Mouse (Mus musculus) thymus, adult 2 months (tissue): ENCODE results near the gene Etaa1. TPM values are rescaled to one million over a fixed set of nuclear protein-coding genes. Genes with fewer than 3 reads are reported as not detected.
"Not testable (repeated sequence)": the region's sequence is repeated elsewhere in the genome, so short reads cannot be mapped to it uniquely, and the experiment has no call there.

ENCODE experiments used
- DNase-seq: peaks from one replicate; pipeline ENCODE4 v3.0.0; 2021
- H3K27ac ChIP-seq: fragments of 200-500 bp; 2 replicates; pipeline ENCODE4 v1.5.1; 2012; ENCODE audit warnings: low read length, control low read depth; ENCODE audit not compliant: control insufficient read depth, insufficient read depth
- H3K27me3 ChIP-seq: fragments of 200-500 bp; 2 replicates; pipeline ENCODE4 v1.6.1; 2012; ENCODE audit warnings: mild to moderate bottlenecking, low read length, moderate library complexity, mixed read lengths; ENCODE audit not compliant: control insufficient read depth, insufficient read depth
- H3K36me3 ChIP-seq: fragments of 200-500 bp; 2 replicates; pipeline ENCODE4 v1.6.1; 2012; ENCODE audit warnings: mild to moderate bottlenecking, low read length, moderate library complexity; ENCODE audit not compliant: control insufficient read depth, insufficient read depth
- H3K4me1 ChIP-seq: fragments of 200-500 bp; replicated peaks from 2 replicates; pipeline ENCODE4 v1.6.1; 2012; ENCODE audit warnings: low read length; ENCODE audit not compliant: control insufficient read depth, insufficient read depth
- H3K4me3 ChIP-seq: fragments of 200-500 bp; 2 replicates; pipeline ENCODE4 v1.5.1; 2012; ENCODE audit warnings: mild to moderate bottlenecking, low read length, control low read depth, moderate library complexity; ENCODE audit not compliant: control insufficient read depth, insufficient read depth
- CTCF ChIP-seq: fragments of 200-500 bp; IDR thresholded peaks from 2 replicates; pipeline ENCODE4 v1.5.1; 2012; ENCODE audit warnings: mild to moderate bottlenecking, control low read depth, low read length, moderate library complexity, borderline replicate concordance; ENCODE audit not compliant: control insufficient read depth, poor library complexity, insufficient read depth; ENCODE audit errors: extremely low read depth
- POLR2A ChIP-seq: fragments of 200-500 bp; IDR thresholded peaks from 2 replicates; pipeline ENCODE4 v1.6.1; 2012; ENCODE audit warnings: mild to moderate bottlenecking, low read length, control low read depth, moderate library complexity; ENCODE audit not compliant: control insufficient read depth, poor library complexity, insufficient read depth; ENCODE audit errors: extremely low read depth
- WGBS: fragments of 180-500 bp; shearing (Covaris S2); methylation state at CpG from one replicate; pipeline ENCODE4 v1.1.7; 2018; 5-methylcytosine and 5-hydroxymethylcytosine counted together
- polyA plus RNA-seq: library from polyadenylated mRNA; depleted of rRNA; stranded (reverse); fragments of >200 nt; gene quantifications from 2 replicates; pipeline ENCODE4 v1.2.3, GENCODE M21; 2012

Gene Etaa1
- polyA plus RNA-seq, 1 experiment, result 3.0 TPM

DNA sequence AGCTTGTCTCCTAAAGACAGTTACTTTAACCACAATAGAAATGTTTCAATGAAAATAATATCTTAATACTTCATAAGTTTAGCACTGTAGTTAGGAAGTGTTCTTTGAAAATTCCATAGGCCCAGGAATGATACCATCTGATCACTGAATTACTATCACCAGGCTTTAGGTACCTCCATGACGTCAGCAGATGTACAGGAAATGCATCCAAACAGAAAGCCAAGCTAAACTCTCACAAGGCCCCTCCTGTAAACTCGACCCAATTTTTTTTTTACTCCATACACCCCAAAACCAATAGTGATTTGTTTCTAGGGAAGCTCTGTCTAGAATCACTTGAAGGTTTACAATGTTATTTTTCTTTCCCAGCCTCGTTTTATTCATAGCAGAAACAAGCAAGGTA, 884 bp downstream of the Etaa1 start:
- no peak for DNase-seq
- peak overlapping the region; percentile 84 for H3K27ac ChIP-seq
- H3K4me3 ChIP-seq, result no peak overlapping the region
- TF ChIP-seq CTCF (no peak), POLR2A (no peak)
- H3K27me3 ChIP-seq, result no peaks in the 10 kb centered on the region
- H3K4me1 ChIP-seq, result no peaks in the 10 kb centered on the region
- 1% methylated on average over 3 of the region's 3 CpGs for WGBS
- H3K36me3 ChIP-seq, result peaks cover 1% of the 10 kb centered on the region

DNA sequence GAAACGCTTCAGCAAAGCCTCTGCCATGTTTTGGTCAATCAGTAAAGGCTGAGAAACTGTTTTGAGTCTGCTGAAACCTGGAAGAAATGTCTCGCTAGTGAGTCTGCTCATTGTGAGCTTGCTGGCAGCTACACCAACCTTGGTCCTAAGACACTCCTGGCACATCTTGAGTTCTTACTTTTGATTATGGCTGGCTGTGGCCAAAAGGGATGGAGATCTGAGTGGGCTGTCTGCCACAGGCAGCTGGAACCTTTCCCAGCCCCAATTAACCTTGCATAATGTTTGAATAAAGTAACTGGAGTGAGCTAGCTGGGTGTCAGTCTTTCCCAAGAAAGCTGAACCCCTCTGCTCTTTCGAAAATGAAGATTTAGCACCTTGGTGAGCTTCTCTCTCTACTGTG, 2.3 kb downstream of the Etaa1 start:
- Histone ChIP-seq H3K36me3 (peaks cover 15% of the 10 kb centered on the region), H3K27me3 (no peaks in the 10 kb centered on the region), H3K4me3 (no peak overlapping the region), H3K4me1 (no peaks in the 10 kb centered on the region), H3K27ac (no peak overlapping the region)
- 93% methylated on average over 3 of the region's 3 CpGs for WGBS
- no peak for DNase-seq
- no peak for TF ChIP-seq POLR2A
- no peak for TF ChIP-seq CTCF

DNA sequence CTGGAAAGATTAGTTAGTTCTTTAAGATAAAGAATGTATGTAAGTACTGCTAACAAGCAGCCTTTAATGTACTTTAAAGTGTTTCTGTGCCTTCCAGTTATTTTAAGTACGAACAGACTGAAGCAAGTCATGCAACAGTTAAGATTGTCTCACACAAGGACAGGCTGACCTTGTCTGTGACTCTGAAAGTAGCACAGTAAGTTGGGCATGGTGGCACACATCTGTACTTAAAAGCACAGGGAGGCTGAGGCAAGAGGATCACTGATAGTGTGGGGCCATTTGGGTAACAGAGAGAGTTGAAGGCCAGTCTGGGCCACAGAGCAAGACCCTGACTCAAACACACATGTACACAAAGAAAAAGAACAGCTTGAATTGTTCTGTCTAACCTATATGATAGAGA, 14.5 kb downstream of the Etaa1 start:
- H3K4me3 ChIP-seq, result no peak overlapping the region
- no peak overlapping the region for H3K27ac ChIP-seq
- peaks cover 10% of the 10 kb centered on the region; the same call in 1 of the 2 replicates for H3K36me3 ChIP-seq
- no peaks in the 10 kb centered on the region for H3K4me1 ChIP-seq
- H3K27me3 ChIP-seq, result no peaks in the 10 kb centered on the region
- TF ChIP-seq POLR2A (no peak), CTCF (no peak)
- 95% methylated on average over 1 of the region's 1 CpGs for WGBS
- no peak for DNase-seq

DNA sequence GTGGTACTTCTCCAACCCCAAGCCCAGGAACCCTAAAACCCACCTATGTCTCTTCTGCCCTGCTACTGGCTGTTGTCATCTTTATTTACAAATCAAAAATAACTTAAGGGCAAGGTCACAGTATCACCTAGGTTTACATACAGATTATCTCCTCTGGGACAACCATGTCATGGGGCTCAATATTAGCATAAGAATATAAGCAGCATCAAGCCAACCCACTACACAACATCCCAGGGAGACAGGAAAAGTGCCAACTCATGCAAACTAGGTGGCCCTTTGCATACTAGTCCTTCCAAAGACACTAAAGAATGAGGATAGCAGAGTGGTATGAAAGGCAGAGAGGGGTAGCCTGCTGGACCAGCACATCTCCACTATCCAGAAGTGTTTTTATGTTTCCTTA, 15.7 kb downstream of the Etaa1 start:
- Histone ChIP-seq H3K4me3 (no peak overlapping the region), H3K4me1 (no peaks in the 10 kb centered on the region), H3K36me3 (peaks cover 10% of the 10 kb centered on the region; the same call in 1 of the 2 replicates), H3K27me3 (no peaks in the 10 kb centered on the region), H3K27ac (no peak overlapping the region)
- TF ChIP-seq POLR2A (no peak), CTCF (no peak)
- no peak for DNase-seq

DNA sequence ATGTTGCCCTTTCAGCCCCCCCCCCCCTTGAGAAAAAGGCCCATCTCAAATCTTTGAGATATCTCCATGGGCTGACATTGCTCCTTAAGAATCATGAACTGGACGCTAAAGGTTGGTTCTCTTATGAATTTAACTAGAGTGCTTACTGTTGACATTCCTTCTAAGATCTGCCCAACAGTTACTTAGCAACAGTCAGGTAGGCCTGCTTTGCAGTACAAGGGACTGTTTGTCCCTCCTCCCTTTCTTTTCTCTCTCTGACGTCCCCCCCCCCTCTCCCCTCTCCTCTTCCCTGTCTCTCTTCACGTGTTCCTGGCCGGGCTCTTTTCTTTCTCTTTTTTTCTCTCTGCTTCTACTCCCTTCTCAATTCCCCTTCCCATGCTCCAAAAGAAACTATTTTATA, 35.8 kb downstream of the Etaa1 start:
- no peak for DNase-seq
- 94% methylated on average over 4 of the region's 4 CpGs for WGBS
- Histone ChIP-seq H3K4me1 (no peaks in the 10 kb centered on the region), H3K4me3 (no peak overlapping the region), H3K27me3 (no peaks in the 10 kb centered on the region), H3K27ac (no peak overlapping the region), H3K36me3 (no peaks in the 10 kb centered on the region)
- TF ChIP-seq POLR2A (no peak), CTCF (no peak)

DNA sequence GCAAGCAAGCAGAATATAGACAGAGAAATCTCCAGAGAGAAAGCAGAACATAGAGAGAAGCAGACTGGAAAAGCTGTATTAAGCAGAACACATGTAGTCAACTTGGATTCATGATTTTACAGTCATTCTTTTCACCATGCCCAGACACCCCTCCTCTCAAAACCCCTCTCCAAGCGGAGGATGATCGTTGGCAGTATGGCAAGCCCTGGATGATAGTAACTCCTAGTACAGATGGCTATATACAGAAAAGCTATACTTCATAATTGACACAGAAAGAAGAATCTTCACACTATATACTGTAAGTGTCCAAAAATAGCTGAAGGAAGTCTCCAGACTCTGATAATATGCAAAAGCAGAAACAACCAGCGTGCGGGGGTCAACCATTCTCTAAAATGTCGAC, 36.6 kb downstream of the Etaa1 start:
- H3K4me3 ChIP-seq, result no peak overlapping the region
- whole genome bisulfite sequencing, result 85% methylated on average over 5 of the region's 5 CpGs
- H3K27me3 ChIP-seq, result no peaks in the 10 kb centered on the region
- no peak for TF ChIP-seq POLR2A
- no peak for TF ChIP-seq CTCF
- no peaks in the 10 kb centered on the region for H3K36me3 ChIP-seq
- H3K27ac ChIP-seq, result no peak overlapping the region
- H3K4me1 ChIP-seq, result no peaks in the 10 kb centered on the region
- no peak for DNase-seq

DNA sequence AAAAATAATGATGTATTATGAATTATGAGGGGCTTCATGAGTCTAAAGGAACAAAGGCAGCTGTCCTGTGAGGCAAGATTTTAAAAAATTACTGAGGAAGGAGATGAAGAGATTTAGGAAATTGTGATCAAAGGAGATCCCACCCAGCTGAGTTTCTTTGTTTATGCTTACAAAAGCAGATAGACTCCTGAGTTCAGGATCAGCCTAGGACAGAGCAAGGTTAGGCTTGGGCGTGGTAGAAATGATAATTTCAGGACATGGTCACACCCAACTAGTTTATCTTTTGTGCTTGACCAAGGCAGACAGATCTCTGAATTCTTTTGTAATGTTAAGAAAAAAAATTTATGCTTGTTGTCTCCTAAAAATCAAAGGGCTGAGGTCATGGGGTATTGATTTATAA, 37.2 kb downstream of the Etaa1 start:
- no peak for TF ChIP-seq POLR2A
- no peak for TF ChIP-seq CTCF
- DNase-seq, result no peak
- Histone ChIP-seq H3K36me3 (no peaks in the 10 kb centered on the region), H3K27ac (no peak overlapping the region), H3K27me3 (no peaks in the 10 kb centered on the region), H3K4me3 (no peak overlapping the region), H3K4me1 (no peaks in the 10 kb centered on the region)
- 87% methylated on average over 1 of the region's 1 CpGs for WGBS

DNA sequence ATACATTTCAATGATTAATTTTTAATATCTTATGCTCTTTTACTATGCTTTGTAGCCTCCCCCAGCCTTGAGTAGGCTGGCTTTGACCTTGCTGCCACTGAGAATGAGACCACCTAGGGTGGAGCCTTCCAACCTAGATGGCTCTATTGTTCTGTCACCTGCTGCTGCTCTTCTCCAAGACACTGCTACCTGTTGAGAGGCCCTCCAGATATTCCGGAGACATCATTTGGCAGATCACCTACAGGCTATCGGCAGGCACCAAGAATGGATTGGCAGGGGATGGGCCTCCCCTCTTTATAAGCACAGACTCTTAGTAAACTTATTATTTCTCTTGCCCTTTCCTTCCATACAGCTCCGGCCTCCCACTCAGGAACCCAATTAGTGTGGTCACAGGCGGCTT, 52.7 kb downstream of the Etaa1 start:
- not testable (repeated sequence) for H3K36me3 ChIP-seq, H3K27ac ChIP-seq, H3K4me3 ChIP-seq, H3K27me3 ChIP-seq, H3K4me1 ChIP-seq, DNase-seq
- WGBS, result 97% methylated on average over 4 of the region's 4 CpGs
